Mouse (Mus musculus) layer of hippocampus, postnatal 25 days (tissue): ENCODE measurements around the gene Phf14. TPM values are rescaled to one million over a fixed set of nuclear protein-coding genes. Genes with fewer than 3 reads are reported as not detected.

ENCODE experiments used
- DNase-seq, 2 experiments: peaks; one replicate each; pipeline ENCODE4 v3.0.0; 2022; ENCODE audit warnings: mixed read lengths in 2 of 2, low spot score in 1 of 2; ENCODE audit errors: extremely low spot score in 1 of 2
- total RNA-seq, 2 experiments: library from RNA; stranded (reverse); gene quantifications; 2 replicates each; pipeline ENCODE4 v1.2.3; 2021

Phf14 gene
- total RNA-seq, 2 experiments from 2014 or later: 72.4 to 81.3 TPM

DNA sequence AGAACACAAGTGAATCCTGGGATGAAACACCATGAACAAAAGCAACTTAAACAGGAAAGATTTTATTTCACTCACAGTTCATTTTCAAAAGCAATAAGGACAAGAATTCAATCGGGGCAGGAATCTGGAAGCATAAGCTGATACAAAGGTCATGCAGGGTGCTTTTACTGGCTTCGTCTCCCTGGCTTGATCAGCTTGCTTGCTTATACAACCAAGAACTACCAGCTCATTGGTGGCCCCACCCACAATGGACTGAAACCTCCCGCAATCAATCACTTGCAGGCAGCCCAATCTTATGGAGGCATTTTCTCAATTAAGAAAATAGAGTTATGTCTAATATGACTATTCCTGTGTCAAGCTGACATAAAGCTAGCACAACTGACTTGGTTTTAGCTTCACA, 112.5 kb downstream of the Phf14 start:
- no peak for DNase-seq

DNA sequence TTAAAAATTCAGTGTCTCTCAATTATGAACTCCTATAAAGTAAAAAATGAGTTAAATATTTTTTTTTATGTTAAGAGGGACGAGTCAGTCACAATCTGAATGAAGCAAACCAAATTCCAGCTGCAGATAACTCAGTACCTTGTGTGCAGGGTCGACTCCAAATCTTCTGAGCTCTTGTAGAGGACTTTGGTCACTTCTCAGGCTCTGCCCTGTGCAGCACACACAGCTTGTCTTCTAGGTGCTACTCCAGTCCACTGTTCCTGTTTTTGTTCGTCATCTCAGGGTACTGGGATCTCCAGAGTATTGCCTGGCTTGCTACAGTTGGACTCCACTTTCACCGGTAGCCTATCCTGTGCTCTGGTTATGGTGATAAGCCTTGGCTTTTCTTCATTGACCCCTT, 113.1 kb downstream of the Phf14 start:
- DNase-seq: no peak

GRCm38 (mm10) chr6:12021480-12021879, 113.9 kb downstream of the Phf14 start:
- DNase-seq: no peak

DNA sequence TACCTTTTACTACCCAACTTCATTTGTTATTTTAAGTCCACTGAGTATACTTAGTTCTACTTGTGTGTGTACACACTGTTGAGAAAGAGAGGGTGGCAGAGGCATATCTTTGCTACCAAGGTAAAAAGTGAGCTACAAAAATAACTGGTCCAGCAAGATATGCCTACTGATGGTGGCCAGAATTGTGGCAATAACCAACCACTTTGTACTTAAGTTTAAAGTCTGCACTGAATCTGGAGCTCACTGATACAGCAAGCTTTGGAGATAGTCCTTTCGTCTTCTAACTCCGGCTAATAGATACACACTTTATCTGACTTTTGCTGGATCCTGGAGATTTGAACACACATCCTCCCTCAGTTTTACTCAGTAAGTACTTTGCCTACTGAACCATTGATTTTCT, 115.8 kb downstream of the Phf14 start:
- no peak for DNase-seq

GRCm38 (mm10) chr6:12026804-12027537, 119.4 kb downstream of the Phf14 start:
- DNase-seq: no peak

- no peak for DNase-seq
Measured at GRCm38 (mm10) chr6:12034561-12034960, 127.0 kb downstream of the Phf14 start.

- no peak for DNase-seq
Measured at GRCm38 (mm10) chr6:12038268-12038667, 130.7 kb downstream of the Phf14 start.

GRCm38 (mm10) chr6:12052884-12053283, 145.3 kb downstream of the Phf14 start:
- DNase-seq: no peak

DNA sequence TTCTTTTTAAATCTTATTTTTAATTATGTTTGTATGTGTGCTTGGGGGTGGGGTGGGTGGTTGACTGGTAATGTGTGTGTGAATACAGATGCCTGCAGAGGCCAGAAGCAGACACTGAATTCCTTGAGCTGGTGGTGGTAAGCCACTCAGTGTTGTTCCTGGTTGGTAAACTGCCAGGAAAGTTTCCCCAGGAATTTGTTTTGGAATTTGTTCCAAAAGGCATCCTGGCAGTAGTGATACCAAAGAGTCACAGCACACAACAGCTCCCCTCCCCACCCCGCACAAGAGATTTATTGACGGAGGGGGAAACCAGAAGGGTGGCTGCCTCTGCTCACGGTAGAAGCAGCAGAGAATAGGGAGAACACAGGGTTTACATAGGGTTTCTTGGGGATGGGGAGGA, 146.5 kb downstream of the Phf14 start:
- DNase-seq: no peak

DNA sequence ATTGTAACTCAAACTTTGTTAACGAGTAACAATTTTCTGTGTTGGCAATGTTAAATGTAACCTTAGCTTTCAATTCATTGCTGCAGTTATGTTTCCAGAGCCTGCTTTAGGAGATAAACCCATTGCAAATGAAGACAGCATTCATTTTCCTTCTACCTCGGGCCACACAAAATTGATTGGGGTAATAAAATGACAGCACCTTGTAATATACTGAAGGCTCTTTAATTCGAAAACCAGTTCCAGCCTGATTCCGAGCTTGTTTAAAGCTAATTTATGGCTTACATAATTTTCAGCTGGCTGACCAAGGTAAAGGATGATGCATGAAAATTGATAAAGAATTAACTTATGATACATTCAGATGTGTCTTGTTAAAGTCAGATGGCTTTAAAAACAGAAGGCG, 151.1 kb downstream of the Phf14 start:
- no peak for DNase-seq

DNA sequence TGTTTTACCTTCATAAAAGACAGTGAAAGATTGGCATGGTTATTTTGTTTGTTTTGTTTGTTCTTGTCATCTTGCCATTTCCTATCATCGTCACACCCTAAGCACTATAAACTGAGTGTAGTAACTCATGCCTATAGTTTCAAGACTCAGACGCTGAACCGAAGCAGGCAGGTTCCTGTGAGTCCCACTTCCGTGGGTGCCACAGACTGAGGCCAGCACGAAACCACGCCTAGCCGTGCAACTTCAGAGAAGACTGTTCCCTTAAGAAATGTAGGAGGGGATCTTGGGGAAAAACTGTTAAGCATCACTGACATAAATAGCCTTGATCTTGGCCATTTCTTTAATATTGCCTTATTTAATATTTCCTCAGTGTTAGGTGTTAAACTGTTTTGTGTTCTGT, 152.4 kb downstream of the Phf14 start:
- DNase-seq: no peak

- DNase-seq: no peak
Measured at GRCm38 (mm10) chr6:12060452-12061140, 153.0 kb downstream of the Phf14 start.

- no peak for DNase-seq
Measured at GRCm38 (mm10) chr6:12067956-12068355, 160.3 kb downstream of the Phf14 start.

DNA sequence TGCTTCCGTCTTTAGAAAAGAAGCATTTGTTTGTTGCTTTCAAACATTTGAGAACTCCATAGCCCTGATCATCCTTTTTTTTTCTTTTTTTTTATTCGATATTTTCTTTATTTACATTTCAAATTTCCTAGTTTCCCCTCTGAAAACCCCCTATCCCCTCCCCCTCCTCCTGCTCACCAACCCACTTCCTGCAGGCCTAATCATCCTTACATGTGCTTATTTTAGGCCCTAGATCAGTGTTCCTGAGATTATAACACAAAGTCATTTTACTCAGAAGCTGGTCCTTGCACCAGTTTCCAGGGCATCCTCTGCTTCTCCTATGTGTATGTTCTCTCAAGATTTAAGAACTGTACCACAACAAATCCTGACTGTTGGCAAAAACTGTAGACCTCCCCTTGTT, 161.7 kb downstream of the Phf14 start:
- no peak for DNase-seq

DNA sequence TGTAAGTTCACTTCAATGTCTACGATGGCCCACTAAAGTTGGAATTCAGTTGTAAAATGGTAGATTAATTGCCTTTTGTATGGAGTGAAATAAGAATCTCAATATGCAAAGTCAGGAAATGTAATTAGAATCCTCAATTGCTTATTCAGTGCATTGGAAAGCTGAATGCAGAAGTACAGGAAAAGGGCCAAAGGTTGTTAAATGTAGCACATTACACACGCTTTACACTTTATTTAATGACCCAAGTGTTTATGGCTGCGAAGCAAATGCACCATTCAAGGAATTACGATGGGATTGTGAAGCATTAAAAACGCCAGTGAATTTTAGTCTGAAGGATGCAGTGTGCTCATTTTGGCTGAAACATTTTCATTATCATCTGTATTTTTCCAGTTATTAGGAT, 167.0 kb downstream of the Phf14 start:
- no peak for DNase-seq

DNA sequence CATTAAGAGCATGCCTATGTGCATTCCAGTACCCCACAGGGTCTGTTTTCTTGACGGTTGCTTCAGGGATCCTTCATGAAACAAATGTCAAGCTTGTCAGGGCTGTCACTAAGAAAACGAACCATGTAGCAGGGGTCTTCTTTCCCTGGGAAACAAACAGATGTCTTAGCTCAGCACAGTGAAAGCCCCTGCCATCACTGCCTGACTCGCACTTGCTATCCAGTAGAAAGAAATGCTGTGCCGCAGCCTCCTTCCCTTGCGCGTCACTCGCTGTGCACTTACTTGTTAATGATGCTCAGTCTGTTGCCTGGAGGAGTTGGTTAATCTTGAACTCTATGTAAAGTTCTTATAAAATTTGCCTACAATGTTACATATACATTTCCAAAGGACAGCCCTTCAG, 169.7 kb downstream of the Phf14 start:
- DNase-seq: no peak

DNA sequence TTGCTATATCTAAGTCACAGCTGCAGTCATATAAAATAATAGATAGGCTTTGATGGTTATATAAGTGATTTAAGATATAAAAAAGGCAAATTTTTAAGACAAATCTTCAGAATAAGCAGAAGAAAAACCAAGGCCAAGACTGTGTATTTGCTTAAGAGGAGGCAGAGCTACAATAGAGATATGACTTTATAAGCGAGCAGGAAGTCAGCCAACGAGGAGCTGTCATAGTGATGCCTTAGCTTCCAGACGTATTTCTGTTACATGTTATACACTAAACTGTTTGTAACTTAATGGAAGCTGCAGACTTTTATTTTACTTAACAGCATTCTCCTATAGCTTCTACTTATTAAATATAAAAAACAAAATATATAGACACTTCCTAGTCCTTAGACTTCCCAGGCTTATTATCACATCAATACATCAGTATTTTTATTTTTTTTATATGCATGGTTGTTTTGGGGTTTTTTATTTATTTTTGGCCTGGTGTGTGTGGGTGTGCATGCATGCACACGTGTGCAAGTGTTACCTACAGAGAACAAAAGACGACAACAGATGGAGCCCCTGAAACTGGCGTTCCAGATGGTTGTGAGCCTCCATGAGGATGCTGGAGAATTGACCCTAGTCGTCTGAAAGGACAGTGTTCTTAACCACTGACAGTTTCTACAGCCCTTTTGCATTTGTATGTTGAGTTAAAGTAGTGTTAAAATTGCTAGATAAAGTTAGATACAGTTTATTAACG, 170.4 kb downstream of the Phf14 start:
- DNase-seq: no peak

- DNase-seq: no peak
Measured at GRCm38 (mm10) chr6:12079260-12079659, 171.7 kb downstream of the Phf14 start.

- DNase-seq: no peak
Measured at GRCm38 (mm10) chr6:12080423-12080822, 172.8 kb downstream of the Phf14 start.

GRCm38 (mm10) chr6:12081722-12082121, 174.1 kb downstream of the Phf14 start:
- DNase-seq: no peak

DNA sequence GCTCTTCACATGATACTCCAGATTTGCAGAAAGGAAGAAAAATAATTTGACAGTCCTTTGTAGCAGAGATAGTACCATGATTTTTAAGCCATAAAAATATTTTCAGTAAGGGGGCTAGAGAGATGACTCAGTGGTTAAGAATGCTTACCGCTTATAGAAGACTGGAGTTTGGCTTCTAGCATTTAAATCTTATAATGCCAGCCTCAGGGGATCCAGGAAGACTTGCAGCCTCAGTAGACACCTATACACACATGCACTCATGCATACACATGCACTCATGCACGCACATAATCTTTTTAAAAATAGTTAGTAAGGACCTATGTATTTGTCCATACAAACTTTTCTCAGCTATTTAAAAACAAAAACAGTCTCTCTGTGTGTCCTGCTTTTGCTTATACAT, 174.5 kb downstream of the Phf14 start:
- no peak for DNase-seq
